Mouse (Mus musculus) myocyte (in vitro differentiated cells): Measurements from ENCODE around the gene Tshz2. TPM values are rescaled to one million over a fixed set of nuclear protein-coding genes. Genes with fewer than 3 reads are reported as not detected.

ENCODE experiments used
- H3K27me3 ChIP-seq: one replicate; pipeline ENCODE4 v1.6.1; 2011; ENCODE audit not compliant: control insufficient read depth, insufficient read depth, insufficient read length
- H3K36me3 ChIP-seq: one replicate; pipeline ENCODE4 v1.6.1; 2011; ENCODE audit not compliant: control insufficient read depth, insufficient read depth
- H3K4me2 ChIP-seq: one replicate; pipeline ENCODE4 v1.6.1; 2011; ENCODE audit warnings: low read depth, control low read depth
- H3K4me3 ChIP-seq: one replicate; pipeline ENCODE4 v1.5.1; 2011; ENCODE audit warnings: mild to moderate bottlenecking, control low read depth, moderate library complexity
- H3K79me2 ChIP-seq: one replicate; pipeline ENCODE4 v1.6.1; 2011; ENCODE audit not compliant: control insufficient read depth, insufficient read depth
- H3ac ChIP-seq: one replicate; pipeline ENCODE4 v1.6.1; 2011; ENCODE audit not compliant: control insufficient read depth, insufficient read length
- CEBPB ChIP-seq: IDR thresholded peaks from 2 replicates; pipeline ENCODE4 v1.6.1; 2011; ENCODE audit warnings: mild to moderate bottlenecking, moderate library complexity; ENCODE audit not compliant: poor library complexity, insufficient read depth, severe bottlenecking
- E2F4 ChIP-seq: IDR thresholded peaks from one replicate; pipeline ENCODE4 v1.6.1; 2011; ENCODE audit warnings: mild to moderate bottlenecking, control low read depth, moderate library complexity; ENCODE audit not compliant: insufficient read depth
- MAX ChIP-seq: IDR thresholded peaks from one replicate; pipeline ENCODE4 v1.6.1; 2011; ENCODE audit warnings: low read depth, mild to moderate bottlenecking, control low read depth
- MYOD1 ChIP-seq, 3 experiments: IDR thresholded peaks; one replicate each; pipeline ENCODE4 v1.6.1; 2011; ENCODE audit warnings: control low read depth in 2 of 3, low read depth in 2 of 3, mild to moderate bottlenecking in 2 of 3, moderate library complexity in 1 of 3; ENCODE audit not compliant: insufficient read length in 2 of 3, control insufficient read depth in 1 of 3
- MYOG ChIP-seq, 3 experiments: IDR thresholded peaks; one replicate each; pipeline ENCODE4 v1.6.1; 2011; ENCODE audit warnings: control low read depth in 2 of 3, low read depth in 2 of 3, mild to moderate bottlenecking in 2 of 3; ENCODE audit not compliant: insufficient read length in 2 of 3, control insufficient read depth in 1 of 3, insufficient read depth in 1 of 3
- POLR2A ChIP-seq: IDR thresholded peaks from one replicate; pipeline ENCODE4 v1.6.1; 2011; ENCODE audit warnings: low read depth, mild to moderate bottlenecking, control low read depth, moderate library complexity; ENCODE audit not compliant: insufficient read length
- POLR2AphosphoS2 ChIP-seq: IDR thresholded peaks from one replicate; pipeline ENCODE4 v1.6.1; 2011; ENCODE audit warnings: low read depth, control low read depth; ENCODE audit not compliant: insufficient read length
- REST ChIP-seq: IDR thresholded peaks from one replicate; pipeline ENCODE4 v1.6.1; 2011; ENCODE audit warnings: mild to moderate bottlenecking, control low read depth, moderate library complexity; ENCODE audit not compliant: insufficient read depth, insufficient read length
- SRF ChIP-seq: IDR thresholded peaks from one replicate; pipeline ENCODE4 v1.6.1; 2011; ENCODE audit warnings: low read depth; ENCODE audit not compliant: control insufficient read depth, insufficient read length
- TCF12 ChIP-seq: IDR thresholded peaks from one replicate; pipeline ENCODE4 v1.6.1; 2011; ENCODE audit warnings: mild to moderate bottlenecking, control low read depth; ENCODE audit not compliant: poor library complexity, insufficient read depth, severe bottlenecking
- TCF3 ChIP-seq: IDR thresholded peaks from one replicate; pipeline ENCODE4 v1.6.1; 2011; ENCODE audit warnings: low read depth, control low read depth; ENCODE audit not compliant: insufficient read length
- USF1 ChIP-seq: IDR thresholded peaks from one replicate; pipeline ENCODE4 v1.6.1; 2011; ENCODE audit warnings: low read depth, mild to moderate bottlenecking, control low read depth, moderate library complexity
- polyA plus RNA-seq: library from polyadenylated mRNA; unstranded; fragments of >200 nt; fragmentation: generic; extraction: Trizol; gene quantifications from one replicate; pipeline ENCODE4 v1.2.1, GENCODE M21; 2012; ENCODE audit warnings: missing spikeins

The Tshz2 gene
- polyA plus RNA-seq, 1 experiment: not detected

GRCm38 (mm10) chr2:169752126-169752525 is 119.3 kb downstream of the Tshz2 start:
- TF ChIP-seq E2F4: no peak
- TF ChIP-seq CEBPB: no peak
- no peak for TF ChIP-seq POLR2A
- TF ChIP-seq TCF3: no peak
- no peak for TF ChIP-seq REST
- TF ChIP-seq TCF12: no peak
- TF ChIP-seq MAX: no peak
- TF ChIP-seq SRF: no peak
- TF ChIP-seq MYOD1 (IDR thresholded peaks at IDR 0.05; ENCODE audit: control insufficient read depth in 1 of 3, insufficient read length in 2 of 3, low read depth in 2 of 3): no peak
- TF ChIP-seq MYOG (IDR thresholded peaks at IDR 0.05; ENCODE audit: control insufficient read depth in 1 of 3, insufficient read depth in 1 of 3, insufficient read length in 2 of 3, low read depth in 2 of 3): no peak
- TF ChIP-seq POLR2AphosphoS2: no peak
- TF ChIP-seq USF1: no peak
- H3K4me3 ChIP-seq: no peak overlapping the region

GRCm38 (mm10) chr2:169753432-169753831 is 120.6 kb downstream of the Tshz2 start:
- TF ChIP-seq CEBPB: no peak
- no peak for TF ChIP-seq TCF3
- TF ChIP-seq POLR2AphosphoS2: no peak
- no peak for TF ChIP-seq USF1
- TF ChIP-seq SRF: no peak
- no peak for TF ChIP-seq MAX
- TF ChIP-seq TCF12: no peak
- TF ChIP-seq E2F4: no peak
- TF ChIP-seq MYOD1 (IDR thresholded peaks at IDR 0.05; ENCODE audit: control insufficient read depth in 1 of 3, insufficient read length in 2 of 3, low read depth in 2 of 3): no peak
- no peak for TF ChIP-seq POLR2A
- no peak for TF ChIP-seq MYOG (IDR thresholded peaks at IDR 0.05; ENCODE audit: control insufficient read depth in 1 of 3, insufficient read depth in 1 of 3, insufficient read length in 2 of 3, low read depth in 2 of 3)
- TF ChIP-seq REST: no peak
- Histone ChIP-seq H3K4me3 (no peak overlapping the region), H3K36me3 (no peaks in the 10 kb centered on the region), H3K27me3 (no peaks in the 10 kb centered on the region), H3ac (no peak overlapping the region), H3K4me2 (no peak overlapping the region), H3K79me2 (no peaks in the 10 kb centered on the region)

More at GRCm38 (mm10) chr2:169752126-169752525, 119.3 kb downstream of the Tshz2 start:
- Histone ChIP-seq H3K79me2 (no peaks in the 10 kb centered on the region), H3K36me3 (no peaks in the 10 kb centered on the region), H3K4me2 (no peak overlapping the region), H3ac (no peak overlapping the region), H3K27me3 (no peaks in the 10 kb centered on the region)

GRCm38 (mm10) chr2:169755091-169755490 is 122.3 kb downstream of the Tshz2 start:
- Histone ChIP-seq H3K36me3 (no peaks in the 10 kb centered on the region), H3K79me2 (no peaks in the 10 kb centered on the region), H3K27me3 (no peaks in the 10 kb centered on the region), H3K4me2 (no peak overlapping the region), H3K4me3 (no peak overlapping the region), H3ac (no peak overlapping the region)
- TF ChIP-seq MYOD1 (IDR thresholded peaks at IDR 0.05; ENCODE audit: control insufficient read depth in 1 of 3, insufficient read length in 2 of 3, low read depth in 2 of 3) (no peak), USF1 (no peak), MYOG (IDR thresholded peaks at IDR 0.05; ENCODE audit: control insufficient read depth in 1 of 3, insufficient read depth in 1 of 3, insufficient read length in 2 of 3, low read depth in 2 of 3) (no peak), MAX (no peak), POLR2AphosphoS2 (no peak)

- no peak for TF ChIP-seq USF1
- Histone ChIP-seq H3K27me3 (no peaks in the 10 kb centered on the region), H3K4me3 (no peak overlapping the region), H3ac (no peak overlapping the region), H3K79me2 (no peaks in the 10 kb centered on the region), H3K36me3 (no peaks in the 10 kb centered on the region), H3K4me2 (no peak overlapping the region)
Measured at GRCm38 (mm10) chr2:169758120-169758519, 125.3 kb downstream of the Tshz2 start.

- Histone ChIP-seq H3ac (no peak overlapping the region), H3K27me3 (no peaks in the 10 kb centered on the region), H3K79me2 (no peaks in the 10 kb centered on the region), H3K4me2 (no peak overlapping the region), H3K36me3 (no peaks in the 10 kb centered on the region), H3K4me3 (no peak overlapping the region)
- TF ChIP-seq MAX (no peak), E2F4 (no peak), TCF12 (no peak), REST (no peak), SRF (no peak), TCF3 (no peak), CEBPB (no peak), USF1 (no peak), POLR2A (no peak), POLR2AphosphoS2 (no peak), MYOG (IDR thresholded peaks at IDR 0.05; ENCODE audit: control insufficient read depth in 1 of 3, insufficient read depth in 1 of 3, insufficient read length in 2 of 3, low read depth in 2 of 3) (no peak), MYOD1 (IDR thresholded peaks at IDR 0.05; ENCODE audit: control insufficient read depth in 1 of 3, insufficient read length in 2 of 3, low read depth in 2 of 3) (no peak)
Measured at GRCm38 (mm10) chr2:169760117-169760516, 127.3 kb downstream of the Tshz2 start.
